Mouse (Mus musculus) layer of hippocampus, postnatal 14 days (tissue): Measurements from ENCODE around the gene Asap2. TPM values are rescaled to one million over a fixed set of nuclear protein-coding genes. Genes with fewer than 3 reads are reported as not detected.
A peak's percentile ranks its signal among the peaks of the same experiment; 100 is the strongest.

Experiments used
- DNase-seq, 2 experiments: peaks; one replicate each; pipeline ENCODE4 v3.0.0; 2021 to 2022; ENCODE audit warnings: low spot score in 2 of 2, mixed read lengths in 1 of 2
- total RNA-seq, 2 experiments: library from RNA; stranded (reverse); gene quantifications; 2 replicates each; pipeline ENCODE4 v1.2.3; 2021

Gene Asap2
- total RNA-seq, 2 experiments from 2014 or later: 46.6 to 50.1 TPM

DNA sequence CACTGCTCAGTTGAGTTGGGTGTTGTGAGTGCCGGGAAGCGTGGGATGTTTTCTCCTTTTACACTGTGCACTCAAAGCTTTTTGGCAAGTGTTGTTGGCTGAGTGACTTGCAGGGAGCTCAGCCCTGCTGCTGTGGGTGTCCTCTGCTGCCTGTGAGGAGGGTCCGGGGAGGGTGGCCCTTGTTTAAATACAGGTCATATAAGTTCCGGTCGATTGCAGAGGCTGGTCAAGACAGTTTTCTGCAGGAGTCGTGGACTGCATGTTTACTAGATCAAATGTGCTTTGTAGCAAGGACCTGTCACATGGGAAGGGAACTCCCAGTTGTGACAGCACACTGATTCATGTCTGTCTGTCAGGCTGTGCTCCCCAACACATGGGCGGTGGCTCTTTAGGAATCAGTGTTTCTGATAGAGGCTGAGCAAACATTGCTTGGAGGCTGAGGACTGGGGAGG, 175.7 kb downstream of the Asap2 start:
- DNase-seq: peak; percentile 29 to 61

DNA sequence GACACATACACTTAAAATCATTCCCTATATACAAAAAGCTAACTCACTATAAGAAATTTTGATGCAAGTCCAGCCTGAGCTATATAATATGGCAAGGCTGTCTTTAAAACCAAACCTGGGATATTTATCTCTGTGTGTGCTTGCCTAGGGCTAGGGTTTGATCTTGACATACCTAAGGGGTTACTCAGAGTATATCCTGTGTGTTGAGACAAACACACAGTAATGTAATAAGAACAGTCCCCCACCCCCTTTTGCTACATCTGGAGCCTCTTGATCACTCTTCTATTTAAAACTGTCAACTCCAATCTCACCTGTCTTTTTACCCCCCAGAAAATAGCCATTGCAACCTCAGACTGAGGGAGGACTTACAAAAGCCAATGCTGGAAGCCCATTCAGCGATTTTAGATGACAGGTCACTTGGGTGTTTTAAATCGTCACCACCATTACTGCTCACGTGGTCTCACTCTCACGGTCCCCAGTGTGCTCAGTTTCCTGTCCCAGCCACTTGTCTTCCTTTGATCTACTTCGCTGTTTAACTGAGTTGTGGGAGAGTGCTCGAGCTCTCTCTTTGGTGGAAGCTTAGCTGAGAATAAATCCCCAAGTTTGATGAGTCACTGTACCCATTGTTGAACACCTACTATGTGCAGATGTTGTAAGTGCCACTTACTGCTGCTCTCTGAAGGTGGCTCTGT, 176.8 kb downstream of the Asap2 start:
- DNase-seq: no peak

DNA sequence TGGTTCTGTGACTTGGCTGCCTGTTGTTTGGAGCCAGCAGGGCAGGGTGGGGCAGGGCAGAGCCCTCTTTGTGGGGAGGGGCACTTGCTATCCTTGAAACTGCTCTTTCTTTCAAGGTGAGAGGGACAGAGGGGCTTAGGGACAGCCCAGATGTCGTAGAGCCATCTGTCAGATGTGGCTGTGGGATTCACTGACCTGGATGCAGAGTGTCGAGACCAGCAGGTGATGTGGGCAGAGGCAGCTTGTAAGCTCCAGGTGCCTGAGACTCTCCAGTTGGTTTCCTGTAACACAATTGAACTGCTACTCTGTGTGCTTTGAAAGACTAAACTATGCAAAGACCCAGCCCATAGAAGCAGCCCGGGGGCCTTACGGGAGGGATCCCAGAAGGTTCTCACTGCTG, 177.5 kb downstream of the Asap2 start:
- no peak for DNase-seq

DNA sequence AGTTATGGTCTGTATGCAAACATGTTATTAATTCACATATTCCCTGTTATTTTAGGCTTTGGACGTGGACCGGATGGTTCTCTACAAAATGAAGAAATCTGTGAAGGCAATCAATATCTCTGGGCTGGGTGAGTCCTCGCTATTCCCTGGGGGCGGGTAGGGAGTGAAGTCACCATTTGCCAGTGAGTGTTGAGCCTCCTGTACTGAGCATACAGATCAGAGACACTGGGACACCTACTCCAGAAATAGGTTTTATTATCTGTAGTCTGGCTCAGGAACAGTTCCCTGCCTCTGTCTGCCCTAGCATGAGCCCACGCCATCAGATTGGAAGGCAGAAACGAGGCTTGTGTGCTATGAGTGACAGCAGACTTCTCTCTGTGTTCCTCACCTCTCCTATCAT, 177.9 kb downstream of the Asap2 start:
- no peak for DNase-seq

DNA sequence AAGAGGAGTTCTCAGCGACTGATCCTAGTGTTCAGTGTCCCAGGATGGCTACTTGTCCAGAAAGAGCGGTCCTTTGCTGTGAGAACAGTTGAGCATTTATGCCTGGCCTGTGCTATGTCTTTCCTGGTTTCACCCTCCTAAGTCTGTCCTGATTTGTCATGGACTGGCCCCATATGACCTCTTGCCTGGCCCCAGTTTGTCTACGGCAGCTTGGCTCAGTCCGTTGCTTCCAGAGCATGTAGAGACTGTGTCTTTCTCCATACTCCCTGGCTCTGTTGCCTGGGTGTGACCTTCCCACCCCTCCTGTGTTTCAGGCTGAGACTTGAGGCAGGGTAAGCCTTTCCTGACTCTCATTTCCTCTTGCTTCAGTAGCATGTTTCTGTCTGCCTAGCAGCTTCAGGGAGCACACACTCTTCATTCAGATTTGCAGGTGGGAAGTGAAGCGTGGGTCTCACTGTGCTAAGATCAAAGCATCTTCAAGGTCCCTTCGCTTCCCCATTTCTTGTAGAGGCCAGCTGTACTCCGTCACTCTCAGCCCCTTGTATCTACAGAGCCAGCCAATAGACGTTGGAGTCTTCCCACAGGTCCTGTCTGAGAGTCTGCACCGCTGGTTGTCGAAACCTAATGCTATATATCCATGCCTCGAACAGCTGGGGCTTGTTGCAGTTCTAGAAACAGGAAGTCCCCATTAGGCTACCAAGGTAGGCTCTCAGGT, 181.7 kb downstream of the Asap2 start:
- DNase-seq: no peak

DNA sequence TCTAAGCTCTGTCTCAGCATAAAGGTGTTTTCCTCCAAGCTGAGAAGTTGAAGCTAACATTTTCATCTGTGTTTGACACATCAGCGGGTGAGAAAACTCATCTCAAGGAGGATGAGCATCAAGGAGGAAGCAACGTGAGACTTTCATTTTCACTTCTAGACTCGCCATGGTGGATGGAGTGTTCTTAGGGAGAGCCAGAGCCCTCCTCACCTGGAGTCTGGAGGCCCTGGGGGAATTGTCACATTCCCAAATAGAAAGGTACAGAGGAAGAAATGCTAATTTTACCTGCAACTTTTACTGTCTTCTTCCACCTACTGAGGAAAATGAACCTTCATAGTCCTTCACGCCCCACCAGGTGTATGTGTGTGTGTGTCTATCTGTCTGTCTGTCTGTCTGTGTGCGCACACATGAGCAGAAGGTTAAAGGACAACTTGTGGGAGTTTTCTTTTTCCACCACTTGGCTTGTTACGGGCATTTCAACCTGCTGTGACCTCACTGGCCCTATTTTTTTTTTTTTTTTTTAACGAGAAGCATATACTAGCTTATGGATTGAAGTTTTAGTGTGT, 183.7 kb downstream of the Asap2 start:
- DNase-seq: no peak

DNA sequence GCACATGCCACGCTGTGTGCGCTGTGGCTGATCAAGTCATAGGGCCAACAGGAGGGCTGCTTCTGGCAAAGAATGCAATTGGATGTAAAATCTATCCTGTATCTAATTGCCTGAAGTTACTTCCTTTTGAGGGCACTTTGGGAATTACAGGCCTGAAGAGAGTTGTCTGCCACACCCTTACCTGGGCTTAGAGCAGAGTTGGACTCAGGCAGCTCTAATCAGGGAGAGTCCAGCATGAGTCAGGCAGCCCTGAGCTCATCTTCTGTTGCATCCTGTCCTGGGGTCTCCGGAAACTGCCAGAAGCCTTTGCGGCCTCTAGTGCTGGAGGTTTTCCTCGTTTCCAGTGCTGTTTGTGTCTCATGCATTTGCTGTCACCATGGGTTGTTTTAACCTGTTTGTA, 186.1 kb downstream of the Asap2 start:
- DNase-seq: no peak

DNA sequence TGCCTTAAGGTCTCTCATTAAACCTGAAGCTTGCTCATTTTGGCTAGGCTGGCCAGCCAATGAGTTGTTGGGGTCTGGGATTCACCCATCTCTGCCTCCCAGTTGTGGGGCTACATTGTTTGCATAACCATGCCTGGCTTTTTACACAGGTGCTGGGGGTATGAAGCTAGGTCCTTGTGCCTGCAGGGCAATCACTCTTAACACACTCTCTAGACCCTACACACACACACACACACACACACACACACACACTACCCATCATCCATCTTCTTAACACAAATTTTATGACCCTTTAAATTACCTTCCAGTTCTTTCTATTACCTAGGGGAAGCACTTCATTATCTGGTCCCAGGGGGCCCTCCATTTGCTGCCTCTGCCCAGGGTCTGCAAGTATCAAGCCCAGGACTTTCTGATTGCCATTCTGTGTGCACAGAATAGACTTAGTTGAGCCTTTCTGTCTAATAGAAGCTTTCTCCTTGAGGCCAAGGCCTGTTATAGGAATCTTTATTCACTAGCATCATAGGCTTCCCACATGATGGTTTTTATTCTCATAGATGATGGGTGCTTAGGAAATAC, 187.0 kb downstream of the Asap2 start:
- DNase-seq: no peak

DNA sequence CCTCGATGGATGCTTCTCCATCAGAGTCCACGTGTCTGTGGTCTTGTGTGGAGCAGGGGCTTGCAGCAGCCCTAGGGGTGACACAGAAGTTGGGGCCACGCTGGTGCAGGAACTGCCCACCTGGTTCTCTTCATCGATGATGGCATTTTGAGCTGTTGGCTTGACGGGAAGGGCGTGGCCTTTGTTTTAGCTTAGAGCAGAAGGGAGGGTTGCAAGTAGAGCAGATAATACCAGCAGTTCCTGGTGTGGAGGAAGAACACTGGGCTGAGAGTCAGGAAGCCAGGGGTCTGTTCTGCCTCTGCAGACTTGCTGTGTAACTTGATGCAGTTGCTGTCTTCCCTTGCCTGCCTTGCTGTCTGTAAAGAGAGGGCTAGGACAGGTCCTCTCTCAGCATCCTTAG, 189.8 kb downstream of the Asap2 start:
- no peak for DNase-seq

DNA sequence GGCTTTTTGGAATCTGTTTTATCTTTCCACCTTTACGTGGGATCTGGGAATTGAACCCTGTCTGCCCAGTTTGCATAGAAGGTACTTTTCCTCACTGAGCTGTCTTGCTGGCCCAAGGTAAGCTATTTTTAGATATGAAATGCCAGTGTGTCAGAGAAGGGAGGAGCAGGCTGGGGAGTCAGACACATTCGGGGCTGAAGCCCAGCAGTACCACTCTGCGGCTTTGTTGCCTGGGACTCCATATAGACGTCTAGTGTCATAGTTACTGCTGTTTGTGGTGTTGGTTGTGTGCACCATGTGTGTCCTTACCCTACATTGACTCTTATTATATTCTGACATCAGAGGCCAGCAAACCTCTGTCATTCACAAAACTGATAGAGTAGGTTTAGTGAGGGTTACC, 192.5 kb downstream of the Asap2 start:
- DNase-seq: no peak

DNA sequence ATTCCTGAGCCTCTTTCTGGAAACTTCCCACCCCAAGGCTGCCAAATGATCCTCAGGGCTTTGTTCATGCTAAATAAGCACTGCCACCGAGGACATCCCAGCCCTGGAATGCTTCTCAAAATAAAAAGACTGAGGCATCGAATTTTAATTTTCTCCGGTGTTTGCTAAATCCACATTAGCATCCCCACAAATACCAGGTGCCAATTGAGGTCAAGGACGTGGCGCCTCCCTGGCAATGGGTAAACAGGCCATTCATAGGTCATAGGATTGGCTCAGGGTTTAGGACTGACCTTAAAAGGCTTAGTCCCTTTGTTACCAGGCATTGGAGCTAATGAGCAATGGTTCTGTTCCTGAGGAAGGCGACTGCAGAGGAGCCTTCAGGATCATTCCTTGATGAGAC, 193.1 kb downstream of the Asap2 start:
- DNase-seq: no peak

DNA sequence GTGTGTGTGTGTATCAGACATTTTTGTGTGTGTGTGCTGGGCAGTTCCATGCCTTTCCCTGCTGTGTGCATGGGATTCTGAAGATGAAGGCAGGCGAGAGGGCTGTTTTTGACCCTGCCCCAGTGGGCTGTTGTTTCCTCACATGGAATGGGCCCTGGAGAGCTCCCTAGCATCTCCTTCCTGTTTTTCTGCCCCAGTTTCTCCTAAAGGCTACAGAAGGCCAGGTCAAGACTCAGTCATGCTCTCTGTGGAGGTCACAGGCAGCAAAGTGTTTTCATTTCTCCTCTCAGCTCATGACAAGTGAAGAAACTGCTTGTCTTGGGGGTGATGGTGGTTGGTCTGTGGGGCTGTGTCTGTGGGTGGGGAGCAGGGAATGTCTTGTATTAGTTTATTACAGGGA, 195.9 kb downstream of the Asap2 start:
- DNase-seq: no peak

DNA sequence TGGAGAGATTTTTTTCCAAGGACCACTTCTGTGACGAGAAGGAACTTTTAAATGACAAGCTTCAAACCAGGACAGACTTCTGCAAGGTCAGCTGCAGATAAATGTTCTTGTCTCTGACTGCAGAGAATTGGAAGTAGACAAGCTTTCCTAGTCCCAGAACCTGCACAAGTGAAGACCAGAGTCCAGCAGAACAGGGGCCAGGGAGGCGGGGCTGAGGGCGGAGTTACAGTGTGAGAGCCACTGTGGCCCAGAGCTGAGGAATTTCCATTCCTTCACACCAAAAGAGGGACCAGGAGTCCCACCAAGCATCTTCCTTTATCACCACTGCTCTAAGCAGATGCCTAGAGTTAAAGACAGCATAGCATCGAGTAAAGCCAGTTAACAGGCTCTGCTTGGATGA, 198.6 kb downstream of the Asap2 start:
- peak in 1 of 2 experiments; percentile 31 for DNase-seq

DNA sequence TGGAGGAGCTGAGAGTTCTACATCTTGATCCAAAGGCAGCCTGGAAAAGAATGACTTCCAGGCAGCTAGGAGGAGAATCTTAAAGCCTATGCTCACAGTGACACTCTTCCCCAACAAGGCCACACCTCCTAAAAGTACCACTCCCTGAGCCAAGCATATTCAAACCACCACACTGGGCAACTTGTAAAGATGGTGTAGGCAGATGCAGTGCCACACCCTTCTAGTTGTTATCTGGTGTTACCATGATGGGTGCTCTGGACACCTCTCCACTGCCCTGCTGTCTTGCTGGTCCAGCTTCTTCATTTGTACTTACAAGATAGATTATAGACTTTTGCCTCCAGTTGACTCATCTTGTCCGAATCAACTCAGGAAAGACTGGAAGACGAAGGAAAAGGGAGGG, 201.3 kb downstream of the Asap2 start:
- no peak for DNase-seq

DNA sequence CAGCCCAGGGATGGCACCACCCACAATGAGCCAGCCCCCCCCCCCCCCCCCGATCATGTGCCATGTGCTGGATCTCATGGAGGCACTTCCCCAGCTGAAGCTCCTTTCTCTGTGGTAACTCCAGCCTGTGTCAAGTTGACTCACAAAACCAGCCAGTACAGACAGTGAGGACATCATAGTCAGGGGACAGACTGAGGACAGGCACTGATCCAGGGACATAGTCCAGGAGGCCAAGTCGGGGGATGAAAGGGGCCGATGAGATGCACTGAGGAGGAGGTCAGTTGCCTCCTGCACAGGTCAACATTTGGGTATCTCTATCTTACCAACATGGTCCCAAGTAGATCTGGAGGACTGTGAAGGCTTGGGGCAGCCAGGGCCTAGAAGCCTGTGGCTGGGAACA, 205.2 kb downstream of the Asap2 start:
- DNase-seq: no peak

DNA sequence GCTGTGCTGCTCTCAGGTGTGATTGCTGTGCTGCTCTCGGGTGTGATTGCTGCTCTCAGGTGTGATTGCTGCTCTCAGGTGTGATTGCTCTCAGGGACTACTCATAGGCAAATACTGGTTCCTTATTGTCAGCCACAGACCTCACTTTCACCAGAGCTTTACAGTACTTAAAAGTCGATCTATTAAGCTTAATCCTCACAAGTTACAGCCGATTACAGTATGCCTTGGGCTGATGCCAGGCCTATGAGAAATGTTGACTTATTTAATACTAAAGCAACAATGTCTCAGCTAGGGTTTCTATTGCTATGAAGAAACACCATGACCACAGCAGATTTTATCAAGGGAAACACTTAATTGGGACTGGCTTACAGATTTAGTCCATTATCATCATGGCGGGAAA, 206.2 kb downstream of the Asap2 start:
- no peak for DNase-seq

DNA sequence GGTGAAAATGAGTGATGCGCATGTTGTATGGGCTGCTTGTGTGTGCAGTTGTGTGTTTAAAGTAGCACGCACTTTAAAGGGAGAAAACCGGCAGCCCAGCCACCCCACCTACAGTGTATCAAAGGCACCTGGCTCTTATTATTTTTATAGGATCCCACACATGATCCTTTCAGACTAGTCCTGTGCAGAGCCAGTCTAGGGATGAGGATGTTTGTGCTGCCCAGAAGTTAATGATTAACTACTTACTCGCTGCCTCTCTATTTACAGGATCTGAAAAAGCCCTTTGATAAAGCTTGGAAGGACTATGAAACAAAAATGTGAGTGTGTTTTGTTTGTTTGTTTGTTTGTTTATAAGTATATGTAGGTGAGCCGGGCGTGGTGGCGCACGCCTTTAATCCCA, 210.4 kb downstream of the Asap2 start:
- no peak for DNase-seq

DNA sequence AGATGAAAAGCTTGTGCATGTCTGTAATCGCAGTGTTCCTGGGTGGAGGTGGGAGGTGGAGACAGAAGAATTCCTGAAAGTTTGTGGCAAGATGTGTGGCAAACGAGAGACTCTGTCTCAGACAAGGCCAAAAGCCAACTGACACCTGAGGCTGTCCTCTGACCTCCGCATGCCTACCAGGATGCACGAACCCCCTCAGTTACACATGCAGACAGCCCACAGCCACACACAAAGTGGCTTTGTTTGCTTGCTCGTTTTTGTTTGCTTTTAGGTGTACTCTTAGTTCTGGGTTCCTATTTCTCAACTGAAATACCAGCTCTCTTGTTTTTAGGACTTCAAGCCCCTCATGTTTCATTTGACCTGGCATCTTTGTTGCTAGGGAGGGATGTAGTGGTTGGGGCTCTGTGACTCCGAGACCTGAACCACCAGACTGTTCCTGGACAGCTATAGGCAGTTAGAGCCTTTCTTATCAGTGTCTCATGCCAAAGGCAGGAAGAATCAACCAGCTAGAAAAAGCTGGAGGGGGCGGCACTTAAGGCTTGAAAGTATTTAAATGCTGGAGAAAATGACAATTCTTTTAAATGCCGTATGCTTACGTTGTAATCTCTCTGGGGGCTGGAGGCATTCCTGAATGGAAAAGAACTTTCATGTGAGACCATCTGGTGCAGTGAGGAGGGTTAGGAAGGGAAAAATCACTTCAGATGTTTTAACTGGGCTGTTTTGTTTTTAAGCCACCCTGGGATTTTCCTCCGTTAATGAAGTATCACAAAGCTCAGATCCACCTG, 211.4 kb downstream of the Asap2 start:
- peak in 1 of 2 experiments; percentile 38 for DNase-seq

DNA sequence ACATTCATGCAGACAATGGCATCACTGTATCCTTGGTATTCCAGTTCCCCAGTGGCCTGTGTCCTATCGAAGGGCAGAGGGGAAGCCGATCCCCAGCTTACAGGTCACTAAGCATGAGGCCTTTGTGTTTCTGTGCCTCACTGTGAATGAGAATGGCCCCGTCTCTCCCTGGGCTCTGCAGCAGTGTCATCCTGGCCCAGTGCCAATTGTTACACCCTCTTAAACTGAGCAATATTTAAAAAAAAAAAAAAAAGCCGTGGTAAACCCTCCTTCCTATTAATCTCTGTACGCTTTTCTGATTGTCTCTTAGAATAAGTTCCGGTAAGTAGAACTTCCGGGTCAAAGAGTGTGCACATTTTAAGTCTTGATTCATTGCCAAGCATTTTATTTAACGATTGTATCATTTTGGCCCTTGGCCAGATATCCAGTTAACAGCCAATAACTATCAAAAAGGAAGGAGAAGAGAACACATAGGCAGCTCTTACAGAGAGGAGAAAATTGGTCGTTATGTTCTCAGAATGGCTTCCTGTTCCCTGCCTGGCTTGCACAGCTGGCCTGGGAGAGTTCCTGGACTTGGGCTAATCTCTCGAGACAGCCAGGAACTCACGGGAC, 214.5 kb downstream of the Asap2 start:
- DNase-seq: peak in 1 of 2 experiments; percentile 28

DNA sequence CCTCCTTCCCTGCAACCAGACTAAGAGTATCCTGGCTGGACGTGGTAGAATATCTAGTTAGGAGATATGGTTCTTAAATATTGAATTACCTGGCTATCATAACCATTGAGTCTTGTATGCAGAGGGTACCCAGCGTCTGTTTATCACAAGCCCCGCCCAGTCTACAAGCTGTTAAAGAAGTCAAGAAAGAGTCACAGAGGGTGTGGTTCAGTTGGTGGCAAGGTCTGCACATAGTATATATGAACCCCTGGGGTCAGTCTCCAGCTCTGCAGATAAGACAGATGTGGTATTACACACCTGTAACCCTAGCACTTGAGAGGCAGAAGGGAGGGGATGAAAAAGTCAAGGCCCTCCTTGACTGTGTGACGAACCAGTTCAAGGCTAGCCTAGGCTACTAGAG, 215.5 kb downstream of the Asap2 start:
- no peak for DNase-seq

DNA sequence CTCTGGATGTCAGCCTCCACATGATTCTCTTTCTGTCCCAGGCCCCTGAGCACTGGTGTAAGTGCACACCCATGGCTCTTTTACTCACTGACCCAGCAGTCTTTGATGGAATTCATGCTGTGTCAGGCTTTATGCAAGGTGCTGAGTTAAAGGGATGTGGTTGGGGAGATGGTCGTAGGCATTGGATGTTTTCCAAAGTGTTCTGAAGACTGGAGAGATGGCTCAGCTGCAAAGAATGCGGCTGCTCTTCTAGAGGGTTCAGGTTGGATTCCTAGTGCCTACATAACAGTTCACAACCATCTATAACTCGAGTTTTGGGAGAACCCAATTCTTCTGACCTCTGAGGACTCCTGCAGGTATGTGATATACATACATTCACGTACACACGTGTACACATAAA, 217.2 kb downstream of the Asap2 start:
- no peak for DNase-seq
